Mouse (Mus musculus) urinary bladder, postnatal 25 days (tissue): ENCODE measurements around the gene Rln1.

Experiments used
- DNase-seq: peaks from one replicate; pipeline ENCODE4 v3.0.0; 2022; ENCODE audit warnings: low spot score

Gene Rln1

DNA sequence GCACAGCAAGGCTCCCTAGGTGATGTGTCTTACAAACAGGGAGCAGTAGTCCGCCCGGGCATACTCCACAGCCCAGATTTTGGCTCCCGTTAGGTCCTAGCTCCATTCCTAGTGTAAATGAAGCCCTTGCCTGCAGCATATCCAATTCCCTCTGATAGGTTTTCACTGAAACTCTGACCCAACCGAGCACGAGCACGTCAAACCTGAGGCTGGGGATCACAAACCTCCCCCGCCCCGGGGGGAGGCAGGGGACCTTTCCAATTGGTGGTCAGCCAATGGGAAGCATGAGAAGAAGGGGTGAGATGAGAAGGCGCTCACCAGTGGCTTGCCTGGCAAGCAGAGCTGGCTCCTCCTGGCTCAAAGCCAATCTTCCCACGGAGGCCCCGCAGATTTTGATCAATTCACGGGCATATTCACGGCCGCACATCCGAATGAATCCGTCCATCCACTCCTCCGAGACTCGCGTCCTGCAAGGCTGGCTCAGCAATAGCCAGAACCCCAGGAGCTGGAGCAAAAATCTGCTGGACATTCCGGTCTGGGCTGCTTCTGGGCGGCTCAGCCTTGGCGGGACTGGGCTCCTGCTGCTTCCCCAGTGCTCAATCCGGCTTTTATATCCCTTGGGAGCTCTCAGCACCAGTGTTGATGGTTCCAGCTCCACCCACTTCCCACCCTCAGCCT lies at the start of gene Rln1:
Gene Rln1, minus strand, starts transcription at position 603 of the 678 bp plus-strand sequence.
- DNase-seq: peak; percentile 10

DNA sequence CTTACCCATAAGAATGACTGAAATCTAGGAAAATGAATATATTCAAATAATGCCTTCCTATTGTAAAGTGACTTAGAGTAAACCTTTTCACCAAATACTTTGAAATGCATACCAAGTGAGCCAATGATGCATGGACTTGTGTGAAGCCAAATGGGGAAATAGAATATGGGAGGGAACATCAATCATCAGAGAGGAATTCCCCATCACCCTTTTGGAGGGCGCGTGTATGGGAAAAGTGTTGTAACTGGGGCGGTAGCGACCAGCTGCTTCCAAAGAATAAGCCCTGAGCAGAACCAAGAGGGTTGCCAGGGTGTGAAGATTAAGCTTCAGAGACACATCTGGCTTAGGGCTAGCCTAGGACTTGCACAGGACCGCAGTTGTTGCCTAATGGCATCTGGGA lies 48.9 kb upstream of the Rln1 start:
- DNase-seq: no peak

DNA sequence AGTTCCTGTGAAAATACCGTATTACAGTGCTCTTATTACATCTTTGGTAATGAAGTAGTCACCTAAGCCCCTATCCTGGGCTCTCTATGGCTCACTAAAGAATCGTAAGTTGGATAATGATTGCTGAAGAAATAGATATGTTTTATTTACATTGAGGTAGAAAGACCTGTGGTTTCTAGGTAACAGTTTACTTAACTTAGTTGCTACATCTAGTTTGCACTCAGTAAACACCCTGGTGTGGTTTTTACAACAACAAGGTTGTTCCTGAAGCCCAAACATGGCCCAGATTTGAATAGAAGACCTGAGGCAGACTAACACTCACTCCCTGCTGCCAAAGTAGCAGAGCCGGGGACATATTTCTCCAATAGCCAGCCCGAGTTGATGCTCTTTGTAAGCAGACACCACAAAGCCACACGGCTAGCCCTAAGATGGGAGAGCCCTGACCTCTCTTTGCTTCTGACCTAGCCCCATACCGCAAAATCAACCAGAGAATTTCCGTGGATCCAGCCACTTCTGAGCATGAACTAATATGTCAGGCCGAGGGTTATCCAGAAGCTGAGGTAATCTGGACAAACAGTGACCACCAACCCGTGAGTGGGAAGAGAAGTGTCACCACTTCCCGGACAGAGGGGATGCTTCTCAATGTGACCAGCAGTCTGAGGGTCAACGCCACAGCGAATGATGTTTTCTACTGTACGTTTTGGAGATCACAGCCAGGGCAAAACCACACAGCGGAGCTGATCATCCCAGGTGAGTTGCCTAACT lies 45.6 kb upstream of the Rln1 start:
- DNase-seq: no peak

DNA sequence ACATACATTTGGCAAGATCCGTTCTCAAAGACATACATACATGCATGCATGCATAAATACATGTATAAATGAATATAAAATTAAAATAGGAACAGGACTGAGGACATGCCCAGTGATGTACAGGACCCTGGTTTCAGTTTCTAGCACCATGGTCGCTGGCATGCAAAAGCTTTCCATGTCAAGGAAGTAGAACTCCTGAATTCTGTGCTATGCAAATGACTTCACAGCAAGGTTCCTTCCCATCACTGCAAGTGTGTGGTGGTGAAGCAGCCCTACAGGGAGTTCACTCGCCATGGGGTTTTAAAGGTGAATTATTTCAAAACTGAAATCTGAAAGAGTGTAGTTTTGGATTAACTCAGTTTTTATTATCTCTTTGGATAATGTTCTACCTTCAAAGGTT lies 41.9 kb upstream of the Rln1 start:
- no peak for DNase-seq

DNA sequence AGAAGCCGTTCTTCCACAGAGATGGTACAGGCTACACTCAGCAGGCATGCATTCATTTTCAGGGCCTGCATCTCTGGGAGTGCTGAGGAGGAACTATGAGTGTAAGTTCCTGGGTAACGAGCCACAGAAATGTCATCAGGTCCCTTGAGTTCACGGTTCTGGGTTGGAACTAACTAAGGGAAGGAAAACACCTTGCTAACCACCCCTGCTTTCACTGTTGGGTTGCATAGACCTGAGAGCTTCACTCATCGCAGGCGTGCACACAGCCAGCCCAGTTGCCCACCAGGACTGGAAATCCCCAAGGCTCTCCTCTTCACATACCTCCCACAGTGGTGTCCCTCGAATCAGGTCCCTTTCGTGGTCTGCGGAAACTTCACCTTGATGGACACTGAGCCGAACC lies 40.5 kb upstream of the Rln1 start:
- no peak for DNase-seq

DNA sequence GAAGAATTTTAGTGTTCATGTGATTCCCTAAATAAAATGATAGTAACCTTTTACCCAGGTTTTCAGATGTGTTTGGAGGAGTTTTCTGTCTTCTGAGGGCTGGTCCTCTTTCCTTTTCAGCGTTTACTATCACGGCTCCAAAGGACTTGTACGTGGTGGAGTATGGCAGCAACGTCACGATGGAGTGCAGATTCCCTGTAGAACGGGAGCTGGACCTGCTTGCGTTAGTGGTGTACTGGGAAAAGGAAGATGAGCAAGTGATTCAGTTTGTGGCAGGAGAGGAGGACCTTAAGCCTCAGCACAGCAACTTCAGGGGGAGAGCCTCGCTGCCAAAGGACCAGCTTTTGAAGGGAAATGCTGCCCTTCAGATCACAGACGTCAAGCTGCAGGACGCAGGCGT lies 39.0 kb upstream of the Rln1 start:
- no peak for DNase-seq

DNA sequence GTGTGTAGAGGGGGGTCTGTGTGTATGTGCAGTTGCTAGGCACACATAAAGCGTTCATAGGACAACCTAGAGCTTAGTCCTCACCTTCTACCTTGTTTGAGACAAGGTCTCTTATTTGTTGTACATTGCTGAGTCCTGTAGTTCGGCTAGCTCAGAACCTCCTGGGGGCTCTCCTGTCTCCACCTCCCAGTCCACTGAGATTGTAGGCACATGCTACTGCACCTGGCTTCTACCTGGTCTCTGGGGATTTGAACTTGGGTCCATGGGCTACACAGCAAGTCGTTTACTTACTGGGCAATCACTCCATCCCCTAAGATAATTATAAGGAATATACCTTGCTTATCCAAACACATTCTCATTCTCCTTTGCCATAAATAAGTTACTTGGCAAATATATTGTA lies 38.2 kb upstream of the Rln1 start:
- DNase-seq: no peak

DNA sequence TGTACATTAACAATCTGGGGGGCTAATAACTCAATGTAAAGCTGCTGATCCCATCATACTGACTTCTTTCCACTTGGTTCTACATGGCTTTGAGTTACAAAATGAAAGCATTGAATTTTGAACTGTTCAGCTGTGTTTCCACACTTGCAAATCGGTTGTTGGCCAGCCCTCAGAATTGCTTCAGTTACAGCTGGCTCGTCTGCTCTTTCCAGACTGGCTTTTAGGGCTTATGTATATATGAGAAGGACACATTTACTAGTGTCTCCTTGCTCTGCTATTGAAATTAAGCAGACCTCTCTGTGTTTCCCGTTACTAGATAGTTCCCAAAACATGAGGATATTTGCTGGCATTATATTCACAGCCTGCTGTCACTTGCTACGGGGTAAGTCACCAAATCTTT lies 37.7 kb upstream of the Rln1 start:
- DNase-seq: no peak

DNA sequence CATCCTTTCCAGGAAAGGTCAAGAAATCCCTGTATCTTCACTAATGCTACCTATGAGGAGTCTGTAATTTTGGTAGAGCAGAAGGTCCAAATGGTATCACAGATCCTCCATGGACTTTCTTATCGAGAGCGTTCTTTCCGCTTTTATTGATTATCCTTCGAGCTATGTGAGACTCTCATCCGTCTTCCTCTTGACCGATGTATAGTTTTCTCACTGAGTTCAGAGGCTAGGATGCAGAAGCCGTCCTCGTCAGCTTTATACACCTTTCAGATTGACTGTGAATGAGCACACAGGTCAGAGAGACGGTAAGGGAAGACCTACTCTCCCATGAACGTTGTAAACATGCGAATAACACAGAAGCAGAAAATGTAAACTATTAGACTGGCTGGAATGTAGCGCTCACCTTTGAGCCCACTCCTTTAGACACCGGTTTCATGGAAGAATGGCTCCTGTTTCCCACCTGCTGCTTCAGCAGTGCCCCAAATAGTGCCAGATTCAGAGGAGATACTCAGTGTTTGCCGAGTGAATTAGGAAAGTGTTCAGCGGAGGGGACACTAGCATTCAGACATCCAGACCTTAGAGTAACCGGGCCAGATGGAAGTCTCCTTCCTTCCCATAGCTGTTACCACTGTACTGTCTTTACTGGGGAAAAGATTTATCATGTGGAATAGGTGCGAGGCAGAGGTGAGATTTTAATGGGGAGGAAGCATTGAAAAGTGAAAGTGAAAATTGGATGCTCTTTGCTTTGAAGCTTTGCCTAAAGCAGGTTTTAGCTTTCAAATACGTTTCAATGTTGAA lies 37.0 kb upstream of the Rln1 start:
- DNase-seq: no peak

DNA sequence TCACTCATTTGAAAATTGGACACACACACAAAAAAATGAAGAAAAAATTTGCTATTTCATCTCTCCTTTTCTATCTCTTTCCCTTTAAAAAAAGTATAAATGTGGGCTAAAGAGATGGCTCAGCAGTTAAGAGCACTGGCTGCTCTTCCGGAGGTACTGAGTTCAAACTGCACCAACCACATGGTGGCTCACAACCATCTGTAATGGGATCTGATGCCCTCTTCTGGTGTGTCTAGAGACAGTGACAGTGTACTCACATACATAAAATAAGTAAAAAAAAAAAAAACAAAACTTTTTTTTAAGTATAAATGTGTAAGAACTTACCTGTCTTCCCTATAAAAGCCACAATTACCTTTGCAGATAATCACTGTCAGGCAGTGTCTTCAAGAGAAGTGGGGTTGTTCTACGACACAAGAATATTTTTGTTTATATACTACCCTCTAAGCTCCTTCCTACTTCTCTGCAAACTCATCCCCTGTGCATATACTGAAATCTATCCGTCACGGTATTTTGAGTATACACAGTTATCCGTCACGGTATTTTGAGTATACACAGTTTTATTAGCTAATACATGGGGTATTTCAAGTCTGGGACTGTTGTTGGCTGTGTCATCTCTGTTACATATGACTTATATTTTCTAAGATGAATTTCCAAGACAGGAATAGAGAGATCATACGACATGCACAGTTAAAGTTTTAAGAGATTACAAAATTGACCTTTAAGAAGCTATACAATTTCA lies 36.2 kb upstream of the Rln1 start:
- DNase-seq: no peak

DNA sequence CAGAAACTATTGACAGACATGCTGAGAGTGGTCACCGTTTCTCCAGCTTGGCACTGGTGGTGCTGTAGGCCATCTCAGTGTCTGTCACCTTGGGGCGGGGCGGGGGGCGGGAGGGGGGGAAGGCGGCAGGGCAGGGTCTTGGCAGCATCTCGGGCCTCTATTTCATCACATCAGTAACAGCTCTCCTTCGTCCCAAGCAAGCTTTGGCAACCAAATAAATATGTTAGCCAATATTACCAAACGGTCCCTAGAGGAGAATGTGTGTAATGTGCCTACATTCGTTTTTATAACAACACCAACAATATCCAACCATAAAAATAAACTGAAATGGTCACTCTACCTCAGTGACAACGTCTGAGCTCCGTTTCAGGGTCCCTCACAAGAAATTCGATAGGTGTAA lies 35.6 kb upstream of the Rln1 start:
- DNase-seq: no peak

DNA sequence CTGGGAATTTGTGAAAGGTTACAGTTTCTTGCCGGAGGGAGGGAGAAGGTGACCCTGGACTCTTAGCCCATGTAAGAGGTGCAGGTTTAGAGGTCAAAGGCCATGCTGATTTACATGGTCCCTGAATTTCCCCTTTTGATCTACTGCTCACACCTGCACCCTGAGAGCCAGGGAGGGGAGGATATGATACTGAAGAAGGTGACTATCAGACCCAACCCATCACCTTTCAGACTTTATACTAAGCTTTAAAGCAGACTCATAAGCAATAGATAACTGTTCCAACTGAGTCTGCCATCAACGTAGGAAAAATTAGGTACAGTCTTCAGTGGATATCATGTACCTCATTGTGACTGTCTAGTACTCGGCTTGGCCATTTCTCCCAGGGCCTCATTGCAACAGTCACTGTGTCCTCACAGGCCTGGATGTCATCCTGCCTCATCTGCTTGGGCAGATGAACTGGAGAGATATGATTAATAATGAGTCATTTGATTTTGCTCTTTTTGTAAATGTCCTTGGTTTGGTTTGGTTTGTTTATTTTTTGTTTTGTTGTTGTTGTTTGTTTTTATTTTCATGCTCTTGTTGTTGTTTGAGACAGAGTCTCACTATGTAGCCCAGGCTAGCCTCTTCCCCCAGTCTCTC lies 34.3 kb upstream of the Rln1 start:
- no peak for DNase-seq

DNA sequence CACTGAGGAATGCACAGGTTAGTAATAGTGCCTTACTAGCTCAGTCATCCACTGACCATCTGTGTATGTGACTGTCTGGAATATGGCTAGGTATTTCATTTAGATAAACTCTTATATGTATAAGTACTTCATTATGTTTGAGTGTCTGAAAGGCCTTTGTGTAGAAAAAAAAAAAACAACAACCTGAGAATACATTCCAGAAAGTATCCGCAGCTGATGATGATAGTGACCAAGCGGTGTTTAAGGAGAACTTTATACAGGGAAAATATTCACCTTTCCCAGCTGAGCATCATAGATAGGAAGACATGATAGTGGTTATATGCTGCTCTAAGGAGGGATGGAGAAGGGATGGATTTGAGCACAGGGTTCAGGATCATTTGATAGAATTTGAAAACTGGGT lies 33.6 kb upstream of the Rln1 start:
- no peak for DNase-seq

DNA sequence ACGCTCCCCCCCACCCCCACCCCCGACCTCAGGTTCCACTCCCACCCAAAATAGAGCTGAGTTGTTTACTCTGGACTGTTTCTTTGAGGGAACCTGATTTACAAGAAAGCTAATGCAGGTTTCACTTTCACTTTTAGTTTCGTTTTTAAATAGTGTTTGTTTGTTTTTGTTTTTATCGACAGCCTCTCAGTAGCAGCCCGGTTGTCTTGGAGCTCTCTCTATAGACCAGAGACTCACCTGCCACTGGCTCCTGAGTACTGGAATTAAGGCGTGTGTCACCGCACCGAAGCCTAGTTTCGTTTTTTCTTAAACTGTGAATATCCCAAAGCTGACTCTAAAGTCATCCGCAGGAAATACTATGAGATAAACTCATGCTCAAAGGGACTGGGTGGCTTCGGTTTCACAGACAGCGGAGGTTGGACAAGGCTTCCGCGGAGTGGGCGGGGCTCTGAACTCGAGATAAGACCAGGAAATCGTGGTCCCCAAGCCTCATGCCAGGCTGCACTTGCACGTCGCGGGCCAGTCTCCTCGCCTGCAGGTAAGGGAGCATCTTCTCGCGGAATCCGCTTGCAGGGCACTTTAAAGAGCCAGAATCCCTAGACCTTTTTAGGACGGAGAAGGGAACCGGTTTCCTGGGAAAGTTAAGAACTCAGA lies 32.6 kb upstream of the Rln1 start, which contains the start of the genes Plgrkt and Cd274:
Gene Plgrkt, minus strand, starts transcription at position 422 of the 654 bp plus-strand sequence.
Gene Cd274, plus strand, starts transcription at position 487 of the 654 bp plus-strand sequence.
- DNase-seq: peak; percentile 66

DNA sequence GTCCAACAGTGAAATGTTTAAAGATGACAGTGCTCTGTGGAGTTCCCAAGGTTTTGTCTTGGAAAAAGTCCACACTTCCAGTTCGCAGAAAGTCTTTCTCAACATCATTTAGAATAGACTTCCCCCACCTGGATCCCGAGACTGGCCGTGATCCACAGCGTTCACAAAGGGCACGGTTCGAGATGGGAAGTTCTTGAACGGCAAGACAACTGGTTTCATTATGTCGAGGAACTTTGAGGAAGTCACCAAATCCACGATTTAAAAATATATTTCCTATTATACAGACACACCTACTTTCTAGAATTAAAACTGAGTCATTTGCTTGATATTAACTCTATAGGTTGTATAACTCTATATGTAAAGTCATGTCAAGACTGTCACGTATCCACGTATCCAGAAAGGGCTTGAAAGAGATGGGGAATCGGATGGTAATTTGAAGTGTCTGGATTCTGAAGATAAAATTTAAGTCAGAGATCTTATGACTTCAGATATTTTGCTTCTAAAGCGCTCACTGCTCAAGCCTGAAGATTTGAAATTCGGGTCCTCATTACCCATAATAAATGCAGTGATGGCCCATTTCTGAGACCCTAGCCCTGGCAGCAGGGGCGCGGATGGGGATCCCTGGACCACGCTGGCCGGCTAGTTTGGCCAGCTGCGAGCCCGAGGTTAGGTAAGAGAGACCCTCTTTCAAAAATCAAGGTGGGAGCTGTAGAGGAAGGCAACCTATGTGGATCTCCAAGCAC lies 31.9 kb upstream of the Rln1 start:
- DNase-seq: no peak

DNA sequence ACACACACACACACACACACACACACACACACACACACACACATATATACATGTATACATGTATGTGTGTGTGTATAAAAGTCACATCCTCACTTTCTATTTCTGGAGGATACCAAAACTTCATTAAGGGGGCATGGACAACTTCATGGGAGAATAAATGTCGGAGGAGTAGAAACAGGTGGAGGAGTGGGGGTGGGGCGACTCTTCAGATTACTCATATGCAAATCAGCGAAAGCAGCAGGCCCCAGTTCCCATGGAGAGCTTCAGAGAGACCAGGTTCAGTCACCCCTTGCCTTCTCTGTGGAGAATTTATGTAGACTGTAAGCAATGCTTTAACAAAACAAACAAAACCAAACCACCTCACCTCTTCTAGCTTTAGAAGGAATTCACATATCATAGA lies 30.6 kb upstream of the Rln1 start:
- DNase-seq: no peak

DNA sequence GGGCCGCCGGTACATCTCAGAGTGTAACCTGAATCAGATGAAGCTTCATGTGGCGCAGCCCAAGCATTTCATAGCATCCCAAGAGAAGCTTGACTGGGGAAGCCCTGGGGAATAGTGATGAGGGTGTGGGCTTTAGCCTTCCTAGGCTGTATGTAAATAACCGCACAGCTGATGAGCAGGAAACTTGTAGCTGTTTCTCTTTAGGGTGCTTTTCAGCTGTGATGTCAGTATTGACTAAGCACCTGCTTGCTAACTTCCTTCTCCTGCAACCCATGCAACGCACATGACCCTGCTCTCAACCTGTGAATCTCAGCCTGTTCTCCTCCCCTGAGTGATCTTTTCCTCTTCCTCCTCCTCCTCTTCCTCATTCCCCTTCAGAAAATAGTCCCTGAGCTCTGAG lies 29.6 kb upstream of the Rln1 start:
- DNase-seq: no peak

DNA sequence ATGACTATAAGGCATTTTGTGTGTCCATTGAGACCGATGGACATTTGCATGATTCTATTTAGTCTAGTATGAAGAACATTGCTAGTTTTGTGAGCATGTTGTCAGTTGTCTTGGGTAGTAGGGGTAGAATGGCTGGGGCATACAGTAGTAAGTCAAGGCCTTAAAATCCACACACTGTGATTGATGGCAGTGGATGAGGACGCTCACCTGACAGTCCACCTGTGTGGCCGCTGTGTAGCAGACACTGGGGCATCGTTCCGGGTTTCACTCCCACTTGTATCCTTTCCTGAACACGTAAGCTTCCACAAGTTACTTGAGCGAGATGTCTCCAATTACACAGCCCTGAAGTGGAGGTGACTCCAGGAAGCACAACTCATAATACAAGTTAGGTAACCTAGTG lies 29.1 kb upstream of the Rln1 start:
- no peak for DNase-seq

DNA sequence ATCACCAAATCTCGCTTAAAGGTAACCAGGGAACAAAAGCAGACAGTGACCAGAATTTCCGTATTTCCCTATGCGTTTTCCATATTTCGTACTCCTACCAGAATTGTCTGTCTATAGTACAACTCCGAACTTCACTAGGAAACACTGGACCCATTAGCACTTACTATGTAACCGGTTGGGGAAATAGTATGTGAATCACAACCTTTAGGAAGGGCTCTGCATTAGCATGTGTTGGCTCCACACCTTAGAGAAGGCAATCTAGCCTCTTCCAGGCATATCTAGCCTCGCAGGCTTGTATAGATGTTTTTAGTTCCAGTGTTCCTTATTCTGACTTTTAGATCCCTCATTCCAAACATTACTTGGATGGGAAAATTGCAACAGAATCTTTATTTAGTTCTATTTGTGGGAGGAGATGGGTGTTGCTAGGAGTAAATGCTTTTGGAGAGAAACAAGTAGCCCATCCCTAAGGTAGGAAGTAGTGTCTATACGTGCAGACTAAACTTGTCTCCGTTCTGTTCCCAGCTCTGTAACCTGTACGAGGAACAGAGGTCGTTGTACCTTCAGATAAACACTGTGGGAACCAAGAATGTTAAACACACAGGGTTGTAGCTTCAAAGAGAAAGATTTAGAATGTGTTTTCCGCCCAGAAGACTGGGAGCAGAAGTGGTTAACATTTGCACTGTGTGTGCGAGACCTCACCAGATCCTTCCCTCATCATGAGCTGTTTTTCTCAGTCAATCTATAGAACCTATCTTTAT lies 27.9 kb upstream of the Rln1 start:
- DNase-seq: no peak
